Mouse (Mus musculus) cerebral cortex, adult 2 months (tissue): ENCODE data around the gene Rin1.

Source experiments
- WGBS: fragments of 180-500 bp; shearing (Covaris S2); methylation state at CpG from one replicate; pipeline ENCODE4 v1.1.7; 2018; 5-methylcytosine and 5-hydroxymethylcytosine counted together

Gene Rin1

GRCm38 (mm10) chr19:5068570-5069234 lies 18.4 kb downstream of the Rin1 start:
- WGBS, result 42% methylated on average over 21 of the region's 21 CpGs

GRCm38 (mm10) chr19:5069486-5069885 lies 19.2 kb downstream of the Rin1 start:
- WGBS, result 83% methylated on average over 5 of the region's 5 CpGs

- WGBS, result 86% methylated on average over 7 of the region's 7 CpGs
These were observed 19.7 kb downstream of the Rin1 start for GRCm38 (mm10) chr19:5069978-5070377.

GRCm38 (mm10) chr19:5071077-5071476 lies 20.8 kb downstream of the Rin1 start:
- 45% methylated on average over 11 of the region's 11 CpGs for WGBS

GRCm38 (mm10) chr19:5071545-5072369 lies 21.5 kb downstream of the Rin1 start:
- 5% methylated on average over 40 of the region's 40 CpGs for WGBS

- 5% methylated on average over 20 of the region's 20 CpGs for WGBS
These were observed 22.2 kb downstream of the Rin1 start for GRCm38 (mm10) chr19:5072389-5073019.

- 2% methylated on average over 15 of the region's 15 CpGs for whole genome bisulfite sequencing
These were observed 22.7 kb downstream of the Rin1 start for GRCm38 (mm10) chr19:5073028-5073427.

GRCm38 (mm10) chr19:5073518-5073917 lies 23.2 kb downstream of the Rin1 start:
- 19% methylated on average over 5 of the region's 5 CpGs for WGBS

GRCm38 (mm10) chr19:5079279-5079678 lies 29.0 kb downstream of the Rin1 start:
- 89% methylated on average over 1 of the region's 1 CpGs for WGBS

GRCm38 (mm10) chr19:5082005-5082404 lies 31.7 kb downstream of the Rin1 start:
- 51% methylated on average over 18 of the region's 18 CpGs for WGBS

GRCm38 (mm10) chr19:5082596-5082995 lies 32.3 kb downstream of the Rin1 start:
- 65% methylated on average over 24 of the region's 24 CpGs for WGBS

GRCm38 (mm10) chr19:5083961-5084833 lies 33.9 kb downstream of the Rin1 start:
- WGBS, result 33% methylated on average over 3 of the region's 3 CpGs

- 2% methylated on average over 15 of the region's 15 CpGs for WGBS
These were observed 34.5 kb downstream of the Rin1 start for GRCm38 (mm10) chr19:5084834-5085144.

- WGBS, result under 1% methylated on average over 64 of the region's 69 CpGs
These were observed 35.0 kb downstream of the Rin1 start, which contains the start of gene Tmem151a for GRCm38 (mm10) chr19:5085145-5085863. Tmem151a (minus strand) TSS chr19:5085531.

GRCm38 (mm10) chr19:5086533-5086932 lies 36.3 kb downstream of the Rin1 start:
- WGBS, result 58% methylated on average over 4 of the region's 4 CpGs

GRCm38 (mm10) chr19:5087884-5088728 lies 37.8 kb downstream of the Rin1 start, which contains the start of gene Yif1a:
Yif1a (plus strand) TSS chr19:5088538.
- WGBS, result under 1% methylated on average over 58 of the region's 58 CpGs

GRCm38 (mm10) chr19:5089324-5089723 lies 39.0 kb downstream of the Rin1 start:
- 90% methylated on average over 4 of the region's 4 CpGs for WGBS

GRCm38 (mm10) chr19:5092083-5092482 lies 41.8 kb downstream of the Rin1 start:
- 73% methylated on average over 10 of the region's 10 CpGs for WGBS

- WGBS, result 56% methylated on average over 12 of the region's 12 CpGs
These were observed 43.4 kb downstream of the Rin1 start for GRCm38 (mm10) chr19:5093481-5094242.
